Mouse (Mus musculus) heart, embryonic 12.5 days (tissue): ENCODE measurements at regions not wholly inside any gene's neighbourhood (a gene's known extent, or its start where the extent isn't known, plus 50 kb on each side); places are given as distances from the start of the nearest gene placed in this dataset.

Source experiments
- ATAC-seq: fragments of 200-750 bp; cut with Nextera tagmentation; 2 replicates; pipeline ENCODE4 v1.8.0; 2017; ENCODE audit warnings: moderate TSS enrichment, moderate library complexity; ENCODE audit not compliant: insufficient number of reproducible peaks, low FRiP score
- H3K27ac ChIP-seq: fragments of 300-500 bp; sonication (generic); 2 replicates; pipeline ENCODE4 v1.5.1; 2016; ENCODE audit warnings: mild to moderate bottlenecking, moderate library complexity; ENCODE audit not compliant: poor library complexity, severe bottlenecking
- H3K27me3 ChIP-seq: fragments of 300-500 bp; sonication (generic); replicated peaks from 2 replicates; pipeline ENCODE4 v1.6.1; 2016; ENCODE audit warnings: mild to moderate bottlenecking, moderate library complexity
- H3K36me3 ChIP-seq: fragments of 300-500 bp; sonication (generic); 2 replicates; pipeline ENCODE4 v1.6.1; 2016; ENCODE audit warnings: mild to moderate bottlenecking, moderate library complexity
- H3K4me1 ChIP-seq: fragments of 300-500 bp; sonication (generic); replicated peaks from 2 replicates; pipeline ENCODE4 v1.6.1; 2016; ENCODE audit warnings: mild to moderate bottlenecking
- H3K4me2 ChIP-seq: fragments of 300-500 bp; sonication (generic); 2 replicates; pipeline ENCODE4 v1.6.1; 2016; ENCODE audit warnings: mild to moderate bottlenecking, moderate library complexity
- H3K4me3 ChIP-seq: fragments of 300-500 bp; sonication (generic); 2 replicates; pipeline ENCODE4 v1.5.1; 2016; ENCODE audit warnings: mild to moderate bottlenecking
- H3K9ac ChIP-seq: fragments of 300-500 bp; sonication (generic); 2 replicates; pipeline ENCODE4 v1.6.1; 2016; ENCODE audit warnings: mild to moderate bottlenecking, moderate library complexity
- H3K9me3 ChIP-seq: fragments of 300-500 bp; sonication (generic); replicated peaks from 2 replicates; pipeline ENCODE4 v1.6.1; 2016; ENCODE audit warnings: mild to moderate bottlenecking, moderate library complexity
- WGBS: fragments of 180-500 bp; shearing (Covaris S2); methylation state at CpG from one replicate; pipeline ENCODE4 v1.1.7; 2016; 5-methylcytosine and 5-hydroxymethylcytosine counted together

DNA sequence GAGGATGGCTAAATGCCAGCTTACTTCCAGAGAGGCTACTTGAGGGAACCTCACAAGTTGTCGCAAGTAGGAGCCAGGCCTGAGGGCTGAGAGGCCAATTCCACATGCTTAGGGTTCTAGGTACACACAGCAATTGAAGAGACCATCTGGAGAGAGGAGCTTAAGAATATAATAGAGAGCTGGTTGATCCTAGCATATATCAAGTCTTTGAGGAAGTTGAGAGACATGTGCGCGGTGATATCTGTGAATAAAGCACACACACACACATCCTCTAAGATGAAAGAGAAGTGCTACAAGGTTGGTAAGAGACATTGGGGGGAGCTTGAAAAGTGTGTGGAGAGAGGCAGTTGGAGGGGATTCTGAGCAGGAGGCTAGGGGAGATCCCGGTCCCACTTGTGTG lies 189.5 kb downstream of the Zfp462 start:
- Histone ChIP-seq H3K27me3 (no peaks in the 10 kb centered on the region), H3K4me2 (no peak overlapping the region)
- 93% methylated on average over 4 of the region's 4 CpGs for WGBS

DNA sequence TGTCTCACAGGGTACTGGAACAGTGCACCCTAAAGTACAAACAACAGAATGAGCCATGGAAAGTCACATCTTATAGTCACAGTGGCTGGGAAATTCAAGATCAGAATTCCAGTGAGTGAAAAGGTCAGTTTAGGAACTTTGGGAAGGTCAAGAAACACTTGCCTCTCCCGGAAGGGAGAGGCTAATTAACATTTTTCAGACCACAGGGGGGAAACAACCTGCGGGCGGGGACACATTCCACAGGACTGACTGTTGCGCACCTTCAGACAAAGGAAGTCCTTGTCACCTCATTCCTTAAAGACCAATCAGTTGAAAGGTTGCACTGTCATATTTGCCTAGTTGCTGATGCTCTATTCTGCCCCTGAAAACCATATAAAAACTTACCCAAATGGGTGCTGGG lies 189.9 kb downstream of the Zfp462 start:
- ATAC-seq, result no peak
- Histone ChIP-seq H3K4me1 (peaks cover 5% of the 10 kb centered on the region), H3K9ac (no peak overlapping the region), H3K9me3 (peaks cover 8% of the 10 kb centered on the region; the same call in 1 of the 2 replicates), H3K27me3 (no peaks in the 10 kb centered on the region), H3K4me2 (no peak overlapping the region), H3K4me3 (no peak overlapping the region), H3K36me3 (no peaks in the 10 kb centered on the region), H3K27ac (no peak overlapping the region)
- 72% methylated on average over 4 of the region's 4 CpGs for WGBS

More for the DNA sequence above, 189.5 kb downstream of the Zfp462 start:
- H3K9me3 ChIP-seq, result peaks cover 8% of the 10 kb centered on the region; the same call in 1 of the 2 replicates
- no peak overlapping the region for H3K27ac ChIP-seq
- H3K4me1 ChIP-seq, result peaks cover 5% of the 10 kb centered on the region
- ATAC-seq, result no peak
- no peaks in the 10 kb centered on the region for H3K36me3 ChIP-seq
- H3K4me3 ChIP-seq, result no peak overlapping the region
- H3K9ac ChIP-seq, result no peak overlapping the region

DNA sequence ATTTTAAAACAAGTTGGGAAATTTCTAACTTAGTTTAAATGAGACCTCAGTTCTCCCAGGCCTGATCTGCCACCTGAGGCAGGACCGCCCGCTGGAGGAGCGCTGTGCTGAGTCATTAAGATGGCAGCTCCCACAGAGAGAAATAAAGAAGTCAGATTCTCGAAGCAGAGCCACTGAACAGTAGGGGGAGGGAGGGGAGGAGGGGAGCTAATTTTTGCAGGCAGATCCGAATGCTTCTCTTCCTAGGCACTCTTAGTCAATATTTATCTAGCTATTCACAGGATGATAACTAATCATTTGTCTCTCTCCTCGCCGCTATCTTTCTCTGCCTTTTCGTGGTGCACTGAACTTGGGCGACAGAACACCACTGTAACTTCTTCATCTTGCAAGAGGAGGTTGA lies 191.4 kb downstream of the Zfp462 start:
- no peak overlapping the region for H3K9ac ChIP-seq
- H3K4me3 ChIP-seq, result no peak overlapping the region
- H3K9me3 ChIP-seq, result peaks cover 8% of the 10 kb centered on the region; the same call in 1 of the 2 replicates
- H3K27me3 ChIP-seq, result no peaks in the 10 kb centered on the region
- H3K4me1 ChIP-seq, result peaks cover 11% of the 10 kb centered on the region
- H3K27ac ChIP-seq, result no peak overlapping the region
- 0 out of 2 replicates have a peak, but pooled peaks have one; percentile 45 for ATAC-seq
- H3K4me2 ChIP-seq, result peak overlapping the region; percentile 40
- WGBS, result 12% methylated on average over 9 of the region's 9 CpGs
- H3K36me3 ChIP-seq, result no peaks in the 10 kb centered on the region

DNA sequence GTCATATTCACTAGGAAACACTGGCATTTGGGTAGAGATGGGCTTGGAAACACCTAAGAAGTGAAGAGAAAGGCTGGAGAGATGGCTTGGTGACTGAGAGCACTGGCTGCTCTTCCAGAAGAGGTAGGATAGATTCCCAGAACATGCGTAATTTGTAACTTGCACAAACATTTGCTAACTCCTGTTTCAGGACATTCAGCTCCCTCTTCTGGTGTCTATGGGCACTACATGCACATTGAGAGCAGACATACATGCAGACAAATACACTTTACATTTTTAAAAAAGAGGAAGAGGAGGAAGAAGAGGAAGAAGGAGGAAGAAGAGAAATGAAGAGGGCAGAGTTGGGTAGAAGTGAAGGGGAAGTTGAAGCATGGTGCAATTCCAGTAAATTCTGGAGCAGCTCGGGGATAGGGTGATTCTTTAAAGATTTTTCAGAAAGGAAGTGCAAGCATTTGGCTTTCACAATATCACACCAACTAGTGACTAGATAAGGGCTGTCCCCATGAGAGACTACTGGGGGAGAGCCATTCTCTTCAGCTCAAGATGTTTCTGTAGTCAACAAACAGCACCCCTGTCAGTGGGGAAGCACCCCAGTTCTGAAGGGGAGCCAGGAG lies 193.0 kb downstream of the Zfp462 start:
- no peak overlapping the region for H3K27ac ChIP-seq
- no peak overlapping the region for H3K4me3 ChIP-seq
- peaks cover 8% of the 10 kb centered on the region; the same call in 1 of the 2 replicates for H3K9me3 ChIP-seq
- H3K4me1 ChIP-seq, result peaks cover 23% of the 10 kb centered on the region
- H3K36me3 ChIP-seq, result no peaks in the 10 kb centered on the region
- 79% methylated on average over 2 of the region's 2 CpGs for WGBS
- ATAC-seq, result no peak
- H3K27me3 ChIP-seq, result no peaks in the 10 kb centered on the region
- no peak overlapping the region for H3K4me2 ChIP-seq
- H3K9ac ChIP-seq, result no peak overlapping the region

DNA sequence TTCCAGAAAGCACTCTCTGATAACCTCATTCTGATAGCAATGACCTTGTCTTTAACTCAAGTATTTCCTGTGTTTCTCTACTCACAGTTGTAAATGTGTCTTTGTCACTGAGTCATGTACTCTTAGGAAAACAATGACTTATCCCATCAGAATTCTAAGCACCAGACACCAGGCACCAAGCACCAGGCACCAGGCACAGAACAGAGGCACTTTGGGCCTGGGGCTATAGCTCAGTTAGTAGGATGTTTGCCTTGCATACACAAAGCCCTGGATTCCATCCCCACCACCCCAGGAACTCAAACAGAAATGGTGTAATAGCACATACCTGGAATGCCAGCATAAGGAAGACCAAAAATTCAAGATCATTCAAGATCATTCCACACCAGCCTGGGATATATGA lies 196.5 kb downstream of the Zfp462 start:
- H3K9ac ChIP-seq, result no peak overlapping the region
- no peak overlapping the region for H3K4me2 ChIP-seq
- H3K27ac ChIP-seq, result peak overlapping the region; percentile 77
- ATAC-seq, result no peak
- peaks cover 17% of the 10 kb centered on the region for H3K4me1 ChIP-seq
- no peak overlapping the region for H3K4me3 ChIP-seq
- 0 out of 2 replicates have a peak, but pooled peaks cover 4% of the 10 kb centered on the region for H3K9me3 ChIP-seq
- H3K36me3 ChIP-seq, result no peaks in the 10 kb centered on the region
- H3K27me3 ChIP-seq, result no peaks in the 10 kb centered on the region

DNA sequence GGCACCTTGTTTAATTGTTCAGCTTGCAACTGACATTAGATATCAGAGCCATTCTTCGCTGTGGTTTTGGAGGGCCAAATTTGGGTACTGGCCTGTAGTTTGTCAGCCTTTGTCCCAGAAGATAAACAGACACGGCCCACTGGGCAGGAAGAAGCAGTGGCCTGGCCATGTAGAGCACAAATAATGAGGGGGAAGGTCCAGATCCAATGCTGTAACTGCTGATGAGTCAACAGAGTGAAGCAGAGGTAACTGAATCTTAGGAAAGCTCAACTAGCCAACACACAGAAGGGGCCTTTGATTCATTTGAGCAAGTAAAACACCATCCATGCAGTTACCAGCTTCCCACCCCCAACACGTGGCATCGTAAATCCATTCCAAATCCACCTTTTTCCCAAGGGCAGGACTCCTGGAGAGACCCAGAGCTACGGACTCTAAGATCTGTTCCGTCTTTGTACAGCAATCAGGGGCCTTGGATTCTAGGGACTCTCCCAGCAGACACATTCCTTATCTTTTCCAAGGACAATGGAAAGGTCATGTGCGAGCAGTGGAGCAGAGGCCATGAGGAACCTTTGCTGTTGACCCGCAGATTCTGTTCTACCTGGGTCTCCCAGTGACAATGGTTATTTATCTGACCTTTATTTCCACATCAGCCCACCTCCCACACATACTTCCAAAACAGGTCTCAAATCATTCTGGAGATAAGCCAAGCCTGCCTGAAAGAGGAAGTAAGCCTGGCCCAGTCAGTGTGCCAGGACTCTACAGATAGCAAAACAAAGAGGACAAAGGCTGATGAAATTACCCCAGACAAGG lies 197.3 kb downstream of the Zfp462 start:
- ATAC-seq, result peak; percentile 72
- H3K36me3 ChIP-seq, result no peaks in the 10 kb centered on the region
- WGBS, result 44% methylated on average over 8 of the region's 8 CpGs
- no peak overlapping the region for H3K4me3 ChIP-seq
- 0 out of 2 replicates have a peak, but pooled peaks cover 4% of the 10 kb centered on the region for H3K9me3 ChIP-seq
- no peaks in the 10 kb centered on the region for H3K27me3 ChIP-seq
- peaks cover 17% of the 10 kb centered on the region for H3K4me1 ChIP-seq
- no peak overlapping the region for H3K4me2 ChIP-seq
- no peak overlapping the region for H3K9ac ChIP-seq
- H3K27ac ChIP-seq, result peak overlapping the region; percentile 77

DNA sequence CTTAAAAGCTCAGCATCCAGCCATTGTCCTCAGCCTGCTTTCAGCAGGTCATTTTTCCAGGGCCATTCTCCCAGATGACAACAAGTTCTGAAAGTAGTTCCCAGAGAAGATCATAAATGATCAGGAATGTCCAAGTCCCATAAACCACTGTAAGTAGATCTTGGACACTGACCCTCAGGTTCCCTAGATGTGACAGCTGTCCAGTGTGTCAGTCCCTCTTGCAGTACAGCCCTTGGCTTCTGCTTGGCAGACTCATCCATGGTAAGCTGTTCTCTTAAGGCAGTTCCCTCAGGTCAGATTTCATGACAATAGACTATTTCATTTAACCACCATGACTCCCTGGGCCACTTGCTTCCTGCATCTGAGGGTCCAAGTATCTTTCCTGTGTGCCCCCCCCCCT lies 198.6 kb downstream of the Zfp462 start:
- peaks cover 17% of the 10 kb centered on the region for H3K4me1 ChIP-seq
- no peaks in the 10 kb centered on the region for H3K9me3 ChIP-seq
- H3K27ac ChIP-seq, result no peak overlapping the region
- H3K4me2 ChIP-seq, result no peak overlapping the region
- H3K9ac ChIP-seq, result no peak overlapping the region
- H3K4me3 ChIP-seq, result no peak overlapping the region
- H3K36me3 ChIP-seq, result no peaks in the 10 kb centered on the region
- no peak for ATAC-seq
- H3K27me3 ChIP-seq, result no peaks in the 10 kb centered on the region

DNA sequence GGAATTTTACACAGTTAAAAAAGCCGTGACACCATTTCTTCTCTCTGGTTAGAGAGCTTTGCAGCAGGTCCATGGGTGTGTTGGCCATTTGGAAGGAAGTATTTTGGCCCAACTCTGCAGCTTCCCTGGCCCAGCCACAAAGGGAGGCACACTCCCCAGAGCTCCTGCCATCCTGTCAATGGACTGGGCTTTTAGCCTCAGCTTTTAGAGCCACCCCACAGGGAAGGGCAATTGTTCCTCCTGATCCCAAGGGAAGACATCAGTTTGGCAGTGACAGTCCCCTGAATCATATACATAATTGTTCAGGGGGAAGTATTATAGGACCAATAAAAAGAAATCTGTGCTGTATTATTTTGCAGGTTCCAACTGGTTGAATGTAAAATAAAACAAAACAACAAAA lies 200.1 kb downstream of the Zfp462 start:
- no peak overlapping the region for H3K9ac ChIP-seq
- H3K36me3 ChIP-seq, result no peaks in the 10 kb centered on the region
- H3K27me3 ChIP-seq, result no peaks in the 10 kb centered on the region
- no peaks in the 10 kb centered on the region for H3K9me3 ChIP-seq
- peaks cover 17% of the 10 kb centered on the region for H3K4me1 ChIP-seq
- no peak overlapping the region for H3K4me2 ChIP-seq
- no peak for ATAC-seq
- no peak overlapping the region for H3K4me3 ChIP-seq
- WGBS, result 68% methylated on average over 1 of the region's 1 CpGs
- no peak overlapping the region for H3K27ac ChIP-seq

DNA sequence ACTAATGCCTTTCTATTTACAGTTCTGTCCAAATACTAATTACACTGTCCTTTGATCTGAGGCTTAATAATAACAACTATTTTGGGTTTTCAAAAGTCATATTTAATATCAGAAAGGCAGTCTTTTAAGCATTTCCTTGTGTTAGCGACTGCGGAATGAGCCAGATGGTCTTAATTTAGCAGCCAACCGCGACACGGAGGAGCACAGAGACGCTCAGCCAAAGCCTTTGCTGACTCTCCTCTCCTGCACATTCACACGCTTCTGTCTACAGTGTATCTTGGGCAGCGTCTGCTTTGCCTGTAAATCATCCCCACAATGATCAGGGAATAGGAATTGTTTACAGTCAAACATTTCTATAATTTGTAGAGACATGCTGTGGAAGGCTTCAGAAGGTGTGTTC lies 201.1 kb downstream of the Zfp462 start:
- no peaks in the 10 kb centered on the region for H3K27me3 ChIP-seq
- no peaks in the 10 kb centered on the region for H3K9me3 ChIP-seq
- H3K4me2 ChIP-seq, result no peak overlapping the region
- peaks cover 15% of the 10 kb centered on the region for H3K4me1 ChIP-seq
- H3K36me3 ChIP-seq, result no peaks in the 10 kb centered on the region
- 63% methylated on average over 8 of the region's 8 CpGs for WGBS
- ATAC-seq, result no peak
- no peak overlapping the region for H3K4me3 ChIP-seq
- H3K27ac ChIP-seq, result no peak overlapping the region
- H3K9ac ChIP-seq, result no peak overlapping the region

DNA sequence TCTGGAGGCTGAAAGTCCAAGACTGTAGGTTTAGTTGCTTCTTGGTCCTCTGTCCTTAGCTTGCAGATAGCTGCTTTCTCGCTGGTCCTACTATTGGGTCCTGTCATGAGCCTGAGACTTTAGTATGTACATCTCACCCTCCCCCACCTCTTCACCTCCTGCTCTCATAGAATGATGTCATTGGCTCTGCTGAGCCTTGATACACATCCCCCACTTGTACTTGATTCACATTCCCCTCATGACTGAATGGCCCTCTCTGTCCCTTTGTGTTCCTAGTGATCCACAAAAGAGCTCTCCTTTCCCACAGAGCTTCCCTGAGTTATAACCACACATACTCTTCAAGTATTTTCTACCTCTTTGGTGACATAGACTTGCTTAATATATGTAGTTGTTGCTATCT lies 201.5 kb upstream of the Rad23b start:
- Histone ChIP-seq H3K9ac (no peak overlapping the region), H3K4me1 (no peaks in the 10 kb centered on the region; the same call in none of the 2 replicates), H3K4me2 (no peak overlapping the region), H3K36me3 (no peaks in the 10 kb centered on the region), H3K27ac (no peak overlapping the region), H3K9me3 (no peaks in the 10 kb centered on the region), H3K27me3 (no peaks in the 10 kb centered on the region), H3K4me3 (no peak overlapping the region)
- no peak for ATAC-seq
- 65% methylated on average over 1 of the region's 1 CpGs for WGBS

DNA sequence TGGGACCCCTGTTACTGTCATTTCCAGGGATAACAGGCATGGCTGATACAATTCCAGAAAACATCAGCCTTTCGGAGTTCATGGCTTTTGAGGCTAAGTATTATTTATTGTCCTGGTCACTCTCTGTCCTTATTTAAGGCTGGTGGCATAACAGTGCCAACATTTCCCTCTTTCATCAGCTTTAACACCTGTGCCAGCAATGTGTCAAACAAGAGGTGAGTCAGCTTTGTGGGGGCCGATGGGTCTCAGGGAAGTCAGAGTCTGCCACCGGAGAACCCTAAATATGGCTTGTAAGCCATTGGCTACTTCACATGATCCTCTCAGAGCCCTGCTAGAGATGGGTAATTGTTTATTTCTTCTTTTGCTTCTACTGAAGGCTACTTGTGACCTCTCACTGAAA lies 195.3 kb upstream of the Rad23b start:
- no peak for ATAC-seq
- Histone ChIP-seq H3K27me3 (no peaks in the 10 kb centered on the region), H3K4me1 (peaks cover 5% of the 10 kb centered on the region; the same call in 1 of the 2 replicates), H3K4me2 (no peak overlapping the region), H3K36me3 (no peaks in the 10 kb centered on the region), H3K4me3 (no peak overlapping the region), H3K9ac (no peak overlapping the region), H3K9me3 (no peaks in the 10 kb centered on the region), H3K27ac (no peak overlapping the region)
- WGBS, result 58% methylated on average over 3 of the region's 3 CpGs
